Mouse (Mus musculus): Measurements from ENCODE around the gene Ggact. TPM values are rescaled to one million over a fixed set of nuclear protein-coding genes. Genes with fewer than 3 reads are reported as not detected.

The Ggact gene
- polyA plus RNA-seq (2012; rRNA removed): 33.3 and 49.1 TPM in 2 replicates

GRCm38 (mm10) chr14:122913657-122914056, at the start of gene Ggact:
Gene Ggact, minus strand, starts transcription at chr14:122913757.
- 78% methylated on average over 6 of the region's 6 CpGs for WGBS
- DNase-seq: no peak
- Histone ChIP-seq H3K4me1 (ENCODE audit: control insufficient read depth, insufficient read depth, low read length) (peaks cover 7% of the 10 kb centered on the region), H3K4me3 (replicated peaks; ENCODE audit: extremely low read depth, low read depth, low read length) (peak within 1 kb of the TSS; percentile 91)
- TF ChIP-seq POLR2A (IDR thresholded peaks at IDR 0.05; ENCODE audit: borderline replicate concordance, extremely low read depth, low read depth, low read length) (no peak), CTCF (IDR thresholded peaks at IDR 0.05; ENCODE audit: insufficient read depth, low read length) (no peak)

DNA sequence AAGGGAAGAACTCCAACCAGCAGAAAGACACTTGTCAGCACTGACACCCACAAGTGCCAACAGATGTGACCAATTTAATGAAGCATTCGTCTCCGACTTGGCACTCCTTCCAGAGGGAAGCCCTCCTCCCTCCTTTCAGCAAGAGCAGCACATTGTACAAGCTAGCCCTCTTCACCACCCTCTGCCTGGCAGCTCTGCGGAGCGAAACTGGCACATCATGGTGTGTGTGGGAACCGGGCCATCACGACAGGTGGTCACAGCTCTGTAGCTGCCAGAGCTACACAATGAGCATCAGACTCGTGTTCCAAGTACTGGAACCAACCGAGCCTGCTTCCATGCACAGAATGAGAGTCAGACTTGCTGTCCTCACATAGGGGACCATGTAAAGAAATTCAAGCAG, 44.4 kb upstream of the Ggact start:
- H3K4me1 ChIP-seq (ENCODE audit: control insufficient read depth, insufficient read depth, low read length): no peaks in the 10 kb centered on the region
- H3K4me3 ChIP-seq (replicated peaks; ENCODE audit: extremely low read depth, low read depth, low read length): no peak overlapping the region
- WGBS: 85% methylated on average over 8 of the region's 8 CpGs
- no peak for DNase-seq
- TF ChIP-seq CTCF (IDR thresholded peaks at IDR 0.05; ENCODE audit: insufficient read depth, low read length) (no peak), POLR2A (IDR thresholded peaks at IDR 0.05; ENCODE audit: borderline replicate concordance, extremely low read depth, low read depth, low read length) (no peak)

GRCm38 (mm10) chr14:122953331-122953730, 39.8 kb upstream of the Ggact start:
- H3K4me3 ChIP-seq (replicated peaks; ENCODE audit: extremely low read depth, low read depth, low read length): no peak overlapping the region
- TF ChIP-seq CTCF (IDR thresholded peaks at IDR 0.05; ENCODE audit: insufficient read depth, low read length) (peak; percentile 64), POLR2A (IDR thresholded peaks at IDR 0.05; ENCODE audit: borderline replicate concordance, extremely low read depth, low read depth, low read length) (no peak)
- DNase-seq: peak; percentile 45
- no peaks in the 10 kb centered on the region for H3K4me1 ChIP-seq (ENCODE audit: control insufficient read depth, insufficient read depth, low read length)
- whole genome bisulfite sequencing: 7% methylated on average over 1 of the region's 1 CpGs

DNA sequence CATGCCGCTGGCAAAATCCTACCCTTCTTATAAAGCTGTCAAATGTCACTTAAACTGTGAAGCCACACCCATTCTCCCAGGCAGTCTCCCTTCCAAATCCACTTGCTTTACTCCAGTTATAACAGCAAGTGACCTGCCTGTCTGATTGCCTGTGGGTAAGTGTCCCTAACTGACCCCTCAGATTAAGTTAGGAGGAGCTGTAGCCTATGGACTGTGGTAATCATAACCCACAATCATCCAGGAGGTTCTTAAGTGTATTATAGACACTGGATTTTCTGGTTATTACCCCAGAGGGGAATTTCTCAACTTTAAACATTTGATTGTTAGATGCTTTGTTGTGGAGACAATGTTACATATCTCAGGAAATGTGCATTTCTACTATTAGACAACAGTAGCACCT, 39.0 kb upstream of the Ggact start:
- 97% methylated on average over 1 of the region's 1 CpGs for WGBS
- no peaks in the 10 kb centered on the region for H3K4me1 ChIP-seq (ENCODE audit: control insufficient read depth, insufficient read depth, low read length)
- TF ChIP-seq POLR2A (IDR thresholded peaks at IDR 0.05; ENCODE audit: borderline replicate concordance, extremely low read depth, low read depth, low read length): no peak
- H3K4me3 ChIP-seq (replicated peaks; ENCODE audit: extremely low read depth, low read depth, low read length): no peak overlapping the region
- no peak for DNase-seq

GRCm38 (mm10) chr14:122951676-122952445, 38.3 kb upstream of the Ggact start:
- DNase-seq: no peak
- H3K4me3 ChIP-seq (replicated peaks; ENCODE audit: extremely low read depth, low read depth, low read length): no peak overlapping the region
- TF ChIP-seq POLR2A (IDR thresholded peaks at IDR 0.05; ENCODE audit: borderline replicate concordance, extremely low read depth, low read depth, low read length): no peak
- no peak for TF ChIP-seq CTCF (IDR thresholded peaks at IDR 0.05; ENCODE audit: insufficient read depth, low read length)
- no peaks in the 10 kb centered on the region for H3K4me1 ChIP-seq (ENCODE audit: control insufficient read depth, insufficient read depth, low read length)
- 68% methylated on average over 6 of the region's 6 CpGs for WGBS

GRCm38 (mm10) chr14:122950915-122951314, 37.4 kb upstream of the Ggact start:
- no peaks in the 10 kb centered on the region for H3K4me1 ChIP-seq (ENCODE audit: control insufficient read depth, insufficient read depth, low read length)
- H3K4me3 ChIP-seq (replicated peaks; ENCODE audit: extremely low read depth, low read depth, low read length): no peak overlapping the region
- WGBS: 86% methylated on average over 1 of the region's 1 CpGs
- no peak for TF ChIP-seq POLR2A (IDR thresholded peaks at IDR 0.05; ENCODE audit: borderline replicate concordance, extremely low read depth, low read depth, low read length)
- TF ChIP-seq CTCF (IDR thresholded peaks at IDR 0.05; ENCODE audit: insufficient read depth, low read length): peak; percentile 43; the same call in 1 of the 2 replicates
- no peak for DNase-seq

DNA sequence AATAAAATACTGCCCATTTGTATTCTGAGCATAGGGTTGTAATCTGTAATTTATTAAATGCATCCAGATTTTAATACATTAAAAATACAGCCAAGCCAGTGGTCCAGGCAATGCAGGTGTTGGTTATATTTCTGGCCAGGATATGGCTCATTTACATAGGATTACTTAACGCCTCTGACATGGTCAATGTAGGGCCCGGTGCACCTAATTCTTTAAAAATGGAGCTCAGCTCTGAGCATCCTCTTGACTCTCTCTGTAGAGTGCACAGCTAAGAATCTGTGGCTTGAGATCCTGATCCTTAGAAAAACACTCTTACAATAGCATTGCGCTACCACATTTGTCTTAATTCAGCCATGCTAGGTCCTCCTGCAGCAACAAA, 29.9 kb upstream of the Ggact start:
- WGBS: 86% methylated on average over 3 of the region's 3 CpGs
- DNase-seq: no peak
- TF ChIP-seq POLR2A (IDR thresholded peaks at IDR 0.05; ENCODE audit: borderline replicate concordance, extremely low read depth, low read depth, low read length) (no peak), CTCF (IDR thresholded peaks at IDR 0.05; ENCODE audit: insufficient read depth, low read length) (no peak)

DNA sequence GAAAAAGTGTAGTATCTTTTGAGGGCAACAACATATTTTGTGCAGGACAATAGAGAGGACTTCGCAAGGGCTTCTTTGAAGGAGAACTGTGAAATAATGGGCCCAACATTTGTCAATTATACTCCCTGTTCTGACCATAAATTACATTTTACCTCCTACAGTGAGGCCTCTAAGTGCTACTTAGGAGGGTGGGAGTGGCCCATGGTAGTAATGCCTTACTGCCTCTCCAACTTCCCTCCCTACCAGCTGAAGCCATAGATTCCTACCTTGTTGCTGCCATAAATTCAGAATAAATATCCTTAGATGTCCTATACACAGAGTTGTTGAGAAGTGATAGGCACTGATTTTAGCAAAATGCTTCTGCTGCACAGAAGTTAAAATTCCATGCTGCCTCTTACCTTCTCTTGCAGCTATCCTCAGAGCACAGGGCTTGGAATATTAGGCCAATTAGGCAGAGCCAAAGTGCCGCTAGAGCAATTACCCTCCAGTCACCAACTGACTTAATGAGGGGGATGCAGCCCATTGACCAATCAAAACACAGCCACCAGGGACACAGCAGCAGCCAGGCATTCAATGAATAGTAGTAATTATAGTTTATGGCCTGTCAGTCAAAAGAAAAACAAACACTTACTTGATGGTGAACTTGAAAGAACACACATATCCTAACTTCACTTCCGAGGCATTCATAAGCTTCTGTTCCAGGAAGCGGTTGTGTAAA, 29.4 kb upstream of the Ggact start:
- H3K4me1 ChIP-seq (ENCODE audit: control insufficient read depth, insufficient read depth, low read length): no peaks in the 10 kb centered on the region
- no peak for DNase-seq
- H3K4me3 ChIP-seq (replicated peaks; ENCODE audit: extremely low read depth, low read depth, low read length): no peak overlapping the region
- 72% methylated on average over 4 of the region's 4 CpGs for WGBS
- no peak for TF ChIP-seq CTCF (IDR thresholded peaks at IDR 0.05; ENCODE audit: insufficient read depth, low read length)
- no peak for TF ChIP-seq POLR2A (IDR thresholded peaks at IDR 0.05; ENCODE audit: borderline replicate concordance, extremely low read depth, low read depth, low read length)

More for the DNA sequence above, 29.9 kb upstream of the Ggact start:
- Histone ChIP-seq H3K4me3 (replicated peaks; ENCODE audit: extremely low read depth, low read depth, low read length) (no peak overlapping the region), H3K4me1 (ENCODE audit: control insufficient read depth, insufficient read depth, low read length) (no peaks in the 10 kb centered on the region)

DNA sequence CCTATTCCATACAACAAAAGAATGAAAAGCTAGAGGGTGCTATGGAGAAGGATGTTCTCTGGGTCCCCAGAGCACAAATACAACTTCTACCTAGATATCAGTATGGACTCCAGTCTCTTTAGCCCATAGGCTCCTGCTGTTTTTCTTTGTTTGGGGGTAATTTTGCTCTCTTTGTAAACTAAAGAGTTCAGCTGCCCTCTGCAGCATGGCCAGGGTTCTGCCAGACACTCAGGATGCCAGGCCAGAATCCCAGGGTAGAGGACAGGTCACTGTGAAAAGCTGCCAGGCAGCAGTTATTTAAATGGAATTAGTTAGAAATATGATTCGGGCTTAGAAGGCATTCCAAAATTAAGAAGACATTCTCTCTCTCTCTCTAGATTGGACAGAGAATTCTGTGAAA, 22.9 kb upstream of the Ggact start:
- Histone ChIP-seq H3K4me1 (ENCODE audit: control insufficient read depth, insufficient read depth, low read length) (no peaks in the 10 kb centered on the region), H3K4me3 (replicated peaks; ENCODE audit: extremely low read depth, low read depth, low read length) (no peak overlapping the region)
- no peak for TF ChIP-seq CTCF (IDR thresholded peaks at IDR 0.05; ENCODE audit: insufficient read depth, low read length)
- no peak for TF ChIP-seq POLR2A (IDR thresholded peaks at IDR 0.05; ENCODE audit: borderline replicate concordance, extremely low read depth, low read depth, low read length)
- no peak for DNase-seq
- 77% methylated on average over 1 of the region's 1 CpGs for WGBS

- Histone ChIP-seq H3K4me3 (replicated peaks; ENCODE audit: extremely low read depth, low read depth, low read length) (no peak overlapping the region), H3K4me1 (ENCODE audit: control insufficient read depth, insufficient read depth, low read length) (no peaks in the 10 kb centered on the region)
- WGBS: 61% methylated on average over 5 of the region's 5 CpGs
- no peak for DNase-seq
- TF ChIP-seq CTCF (IDR thresholded peaks at IDR 0.05; ENCODE audit: insufficient read depth, low read length) (no peak), POLR2A (IDR thresholded peaks at IDR 0.05; ENCODE audit: borderline replicate concordance, extremely low read depth, low read depth, low read length) (no peak)
Measured at GRCm38 (mm10) chr14:122920011-122920410, 6.5 kb upstream of the Ggact start.

Measured in lung, adult 2 months (tissue).